Mouse (Mus musculus): Measurements from ENCODE around the gene Hoxa2.

DNA sequence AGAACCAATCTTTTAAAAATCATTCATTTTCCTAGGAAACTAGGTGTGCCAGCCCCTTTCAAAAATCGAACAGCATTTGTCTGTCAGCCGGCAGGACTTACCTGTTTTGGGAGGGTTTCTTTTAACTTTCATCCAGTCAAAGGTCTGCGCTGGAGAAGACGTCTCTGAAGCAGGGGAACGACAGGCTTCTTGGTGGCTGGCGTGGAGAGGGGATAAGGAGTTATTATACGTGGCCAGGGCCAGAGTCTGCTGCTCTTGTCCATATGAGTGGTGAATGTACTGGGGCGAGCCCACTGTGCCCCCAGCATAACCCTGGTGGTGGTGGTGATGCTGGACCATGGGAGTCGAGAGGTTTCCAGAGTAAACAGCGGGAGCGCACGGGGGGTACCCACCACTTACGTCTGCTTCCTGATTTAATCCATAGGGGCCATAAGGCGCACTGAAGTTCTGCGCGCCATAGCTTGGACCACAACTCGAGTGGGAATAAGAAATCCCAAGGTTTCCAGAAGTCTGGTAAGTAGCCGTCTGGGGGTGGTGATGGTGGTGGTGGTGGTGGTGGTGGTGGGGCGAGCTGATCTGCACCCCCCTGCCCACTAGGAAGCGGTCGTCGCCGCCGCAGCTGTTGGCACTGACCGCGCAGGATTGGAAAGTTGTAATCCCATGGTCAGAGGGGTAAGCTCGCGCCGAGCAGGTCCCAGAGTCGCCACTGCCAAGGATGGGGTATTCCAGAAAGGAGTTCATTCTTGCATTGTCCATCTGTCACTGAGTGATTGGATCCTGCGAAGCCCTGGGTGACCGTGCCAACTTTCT is 7.0 kb downstream of the Hoxa2 start:
- TF ChIP-seq CTCF (IDR thresholded peaks at IDR 0.05; ENCODE audit: borderline replicate concordance, control insufficient read depth, extremely low read depth, insufficient read depth, low read length, poor library complexity) (no peak), POLR2A (IDR thresholded peaks at IDR 0.05; ENCODE audit: control insufficient read depth, extremely low read depth, insufficient read depth, low read length, poor library complexity) (no peak)
